Mouse (Mus musculus) liver, adult (tissue): ENCODE results near the gene Lrp2bp.

Experiments used
- GATA4 ChIP-seq: IDR thresholded peaks from 2 replicates; pipeline ENCODE4 v1.6.1; 2014; ENCODE audit warnings: mild to moderate bottlenecking, low read length; ENCODE audit not compliant: insufficient replicate concordance

Gene Lrp2bp

GRCm38 (mm10) chr8:45999138-45999783 is at the start of gene Lrp2bp:
Lrp2bp (plus strand) TSS chr8:45999303.
- TF ChIP-seq GATA4 = no peak

GRCm38 (mm10) chr8:45950622-45951021 is 48.5 kb upstream of the Lrp2bp start:
- TF ChIP-seq GATA4 = no peak

- TF ChIP-seq GATA4 = no peak
Observed at GRCm38 (mm10) chr8:45970894-45971293, 28.2 kb upstream of the Lrp2bp start.

- TF ChIP-seq GATA4 = no peak
Observed at GRCm38 (mm10) chr8:45973988-45974505, 25.1 kb upstream of the Lrp2bp start.

- TF ChIP-seq GATA4 = no peak
Observed at GRCm38 (mm10) chr8:45975126-45975836, 23.8 kb upstream of the Lrp2bp start, which contains the start of the genes 1700029J07Rik and Ufsp2. 1700029J07Rik (minus strand) TSS chr8:45975252. Ufsp2 (plus strand) TSS chr8:45975528.

GRCm38 (mm10) chr8:45975837-45976468 is 23.1 kb upstream of the Lrp2bp start:
- TF ChIP-seq GATA4 = no peak

- no peak for TF ChIP-seq GATA4
Observed at GRCm38 (mm10) chr8:45986665-45987064, 12.4 kb upstream of the Lrp2bp start.

- TF ChIP-seq GATA4 = no peak
Observed at GRCm38 (mm10) chr8:45988189-45988588, 10.9 kb upstream of the Lrp2bp start.

- no peak for TF ChIP-seq GATA4
Observed at GRCm38 (mm10) chr8:45990631-45991310, 8.3 kb upstream of the Lrp2bp start.

GRCm38 (mm10) chr8:45994111-45994510 is 5.0 kb upstream of the Lrp2bp start:
- TF ChIP-seq GATA4 = no peak

GRCm38 (mm10) chr8:45995576-45995975 is 3.5 kb upstream of the Lrp2bp start:
- no peak for TF ChIP-seq GATA4

GRCm38 (mm10) chr8:45998228-45998627 is 875 bp upstream of the Lrp2bp start:
- no peak for TF ChIP-seq GATA4

GRCm38 (mm10) chr8:45999784-46000705 is 942 bp downstream of the Lrp2bp start:
- TF ChIP-seq GATA4 = peak; percentile 69; the same call in 1 of the 2 replicates

- no peak for TF ChIP-seq GATA4
Observed at GRCm38 (mm10) chr8:46005596-46005995, 6.5 kb downstream of the Lrp2bp start, which contains the start of gene Ankrd37. Ankrd37 (minus strand) TSS chr8:46005707.
